Mouse (Mus musculus) MEL (cell line): ENCODE measurements at regions not wholly inside any gene's neighbourhood (a gene's known extent, or its start where the extent isn't known, plus 50 kb on each side); places are given as distances from the start of the nearest gene placed in this dataset.

Experiments
- CHD1 ChIP-seq: IDR thresholded peaks from 2 replicates; pipeline ENCODE4 v1.6.1; 2012; ENCODE audit warnings: low read depth, mild to moderate bottlenecking, inconsistent platforms, low read length, improper control_type of control experiment
- CHD2 ChIP-seq: IDR thresholded peaks from 2 replicates; pipeline ENCODE4 v1.6.1; 2011; ENCODE audit warnings: low read length, improper control_type of control experiment
- CTCF ChIP-seq, 3 experiments: IDR thresholded peaks in 2 of 3; conservative IDR thresholded peaks in 1 of 3; 2 replicates each; pipeline ENCODE4 v1.5.1; 2011 to 2012; ENCODE audit warnings: low read length in 3 of 3, low read depth in 2 of 3, mild to moderate bottlenecking in 2 of 3, improper control_type of control experiment in 1 of 3, inconsistent platforms in 1 of 3, mixed read lengths in 1 of 3, moderate library complexity in 1 of 3; ENCODE audit not compliant: control insufficient read depth in 1 of 3, insufficient read depth in 1 of 3, poor library complexity in 1 of 3, severe bottlenecking in 1 of 3
- EP300 ChIP-seq, 2 experiments: IDR thresholded peaks; 2 replicates each; pipeline ENCODE4 v1.6.1; 2011; ENCODE audit warnings: improper control_type of control experiment in 2 of 2, low read length in 2 of 2, low read depth in 1 of 2, mild to moderate bottlenecking in 1 of 2
- ETS1 ChIP-seq: IDR thresholded peaks from 2 replicates; pipeline ENCODE4 v1.6.1; 2012; ENCODE audit warnings: low read depth, mild to moderate bottlenecking, inconsistent platforms, low read length, improper control_type of control experiment, moderate library complexity
- GATA1 ChIP-seq: IDR thresholded peaks from 2 replicates; pipeline ENCODE4 v1.6.1; 2011; ENCODE audit warnings: low read depth, low read length, improper control_type of control experiment
- NELFE ChIP-seq: IDR thresholded peaks from 2 replicates; pipeline ENCODE4 v1.6.1; 2011; ENCODE audit warnings: low read depth, low read length, improper control_type of control experiment
- POLR2AphosphoS2 ChIP-seq: IDR thresholded peaks from 2 replicates; pipeline ENCODE4 v1.6.1; 2011; ENCODE audit warnings: low read length, improper control_type of control experiment
- SMC3 ChIP-seq: IDR thresholded peaks from 2 replicates; pipeline ENCODE4 v1.6.1; 2011; ENCODE audit warnings: low read depth, low read length, improper control_type of control experiment
- TCF12 ChIP-seq: IDR thresholded peaks from 2 replicates; pipeline ENCODE4 v1.6.1; 2014; ENCODE audit warnings: low read depth, mild to moderate bottlenecking, inconsistent platforms, low read length, improper control_type of control experiment, moderate library complexity
- USF1 ChIP-seq: IDR thresholded peaks from 2 replicates; pipeline ENCODE4 v1.6.1; 2014; ENCODE audit warnings: low read depth, mild to moderate bottlenecking, inconsistent platforms, low read length, improper control_type of control experiment, moderate library complexity
- USF2 ChIP-seq, 2 experiments: IDR thresholded peaks; 2 replicates each; pipeline ENCODE4 v1.6.1; 2011 to 2012; ENCODE audit warnings: improper control_type of control experiment in 2 of 2, low read length in 2 of 2, borderline replicate concordance in 1 of 2, inconsistent platforms in 1 of 2, low read depth in 1 of 2, mild to moderate bottlenecking in 1 of 2; ENCODE audit not compliant: insufficient read depth in 1 of 2
- ZKSCAN1 ChIP-seq: IDR thresholded peaks from 2 replicates; pipeline ENCODE4 v1.6.1; 2012; ENCODE audit warnings: low read depth, mild to moderate bottlenecking, inconsistent platforms, low read length, improper control_type of control experiment, moderate library complexity
- ZMIZ1 ChIP-seq: IDR thresholded peaks from 2 replicates; pipeline ENCODE4 v1.6.1; 2012; ENCODE audit warnings: low read depth, mild to moderate bottlenecking, inconsistent platforms, low read length, improper control_type of control experiment, moderate library complexity

DNA sequence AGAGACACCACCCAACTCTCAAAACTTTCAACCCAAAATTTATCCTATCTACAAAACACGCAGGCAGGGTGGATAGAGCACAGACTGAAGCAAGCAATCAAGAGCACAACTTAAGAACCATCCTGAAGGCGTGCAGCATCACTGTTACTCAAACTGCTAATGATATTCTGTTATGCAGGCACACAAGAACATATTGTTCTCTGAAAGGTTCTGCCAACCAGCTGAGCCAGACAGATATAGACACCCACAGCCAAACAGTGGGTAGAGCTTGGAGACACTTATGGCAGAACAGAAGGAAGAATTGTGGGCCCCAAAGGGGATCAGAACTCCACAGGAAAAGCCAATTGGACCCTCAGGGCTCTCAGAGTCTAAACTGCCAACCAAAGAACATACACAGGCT is 74.9 kb downstream of the Rbm11 start:
- TF ChIP-seq POLR2AphosphoS2: no peak
- TF ChIP-seq USF2 (IDR thresholded peaks at IDR 0.05; ENCODE audit: borderline replicate concordance in 1 of 2, insufficient read depth in 1 of 2, low read depth in 1 of 2, low read length in 2 of 2): no peak
- no peak for TF ChIP-seq TCF12
- TF ChIP-seq ZKSCAN1: no peak
- TF ChIP-seq CHD1: no peak
- no peak for TF ChIP-seq USF1
- no peak for TF ChIP-seq EP300 (IDR thresholded peaks at IDR 0.05; ENCODE audit: low read depth in 1 of 2, low read length in 2 of 2)
- no peak for TF ChIP-seq SMC3
- TF ChIP-seq ZMIZ1: no peak
- TF ChIP-seq CHD2: no peak
- TF ChIP-seq GATA1: no peak
- TF ChIP-seq NELFE: no peak
- TF ChIP-seq CTCF (IDR thresholded peaks at IDR 0.05 in 2 of 3, conservative IDR thresholded peaks at IDR 0.05 in 1 of 3; ENCODE audit: control insufficient read depth in 1 of 3, insufficient read depth in 1 of 3, low read depth in 2 of 3, low read length in 3 of 3, poor library complexity in 1 of 3, severe bottlenecking in 1 of 3): no peak
- TF ChIP-seq ETS1: no peak
